Mouse (Mus musculus): ENCODE measurements at regions not wholly inside any gene's neighbourhood (a gene's known extent, or its start where the extent isn't known, plus 50 kb on each side); places are given as distances from the start of the nearest gene placed in this dataset.

- no peaks in the 10 kb centered on the region for H3K27me3 ChIP-seq (ENCODE audit: insufficient read depth, low read length)
- H3K9me3 ChIP-seq (ENCODE audit: low read length): no peaks in the 10 kb centered on the region
- TF ChIP-seq CTCF (IDR thresholded peaks at IDR 0.05; ENCODE audit: low read depth): no peak
- no peak overlapping the region for H3K9ac ChIP-seq
- H3K4me2 ChIP-seq (ENCODE audit: low read depth): no peak overlapping the region
- H3K4me3 ChIP-seq (ENCODE audit: low read depth, low read length): no peak overlapping the region
- no peak for ATAC-seq
- H3K27ac ChIP-seq (ENCODE audit: low read depth, low read length): no peak overlapping the region
- 30% methylated on average over 5 of the region's 5 CpGs for WGBS
- no peaks in the 10 kb centered on the region for H3K4me1 ChIP-seq (ENCODE audit: insufficient read depth)
- no peak for DNase-seq
- H3K36me3 ChIP-seq (ENCODE audit: insufficient read depth): no peaks in the 10 kb centered on the region
These were observed 545.0 kb downstream of the Slc4a3 start for GRCm38 (mm10) chr1:76091031-76091430.

GRCm38 (mm10) chr1:76113281-76113680 lies 567.2 kb downstream of the Slc4a3 start:
- Histone ChIP-seq H3K9ac (no peak overlapping the region), H3K27ac (ENCODE audit: low read depth, low read length) (no peak overlapping the region), H3K4me2 (ENCODE audit: low read depth) (no peak overlapping the region), H3K36me3 (ENCODE audit: insufficient read depth) (no peaks in the 10 kb centered on the region), H3K4me1 (ENCODE audit: insufficient read depth) (no peaks in the 10 kb centered on the region), H3K27me3 (ENCODE audit: insufficient read depth, low read length) (no peaks in the 10 kb centered on the region), H3K4me3 (ENCODE audit: low read depth, low read length) (no peak overlapping the region), H3K9me3 (ENCODE audit: low read length) (no peaks in the 10 kb centered on the region)
- TF ChIP-seq CTCF (IDR thresholded peaks at IDR 0.05; ENCODE audit: low read depth): no peak
- 81% methylated on average over 3 of the region's 3 CpGs for WGBS
- DNase-seq (no peak), ATAC-seq (no peak)

GRCm38 (mm10) chr1:76120840-76121239 lies 574.8 kb downstream of the Slc4a3 start:
- Histone ChIP-seq H3K27ac (ENCODE audit: low read depth, low read length) (no peak overlapping the region), H3K36me3 (ENCODE audit: insufficient read depth) (no peaks in the 10 kb centered on the region), H3K9me3 (ENCODE audit: low read length) (no peaks in the 10 kb centered on the region), H3K4me3 (ENCODE audit: low read depth, low read length) (no peak overlapping the region), H3K4me1 (ENCODE audit: insufficient read depth) (no peaks in the 10 kb centered on the region), H3K27me3 (ENCODE audit: insufficient read depth, low read length) (no peaks in the 10 kb centered on the region), H3K9ac (no peak overlapping the region), H3K4me2 (ENCODE audit: low read depth) (no peak overlapping the region)
- 47% methylated on average over 4 of the region's 4 CpGs for WGBS
- ATAC-seq (no peak), DNase-seq (no peak)
- no peak for TF ChIP-seq CTCF (IDR thresholded peaks at IDR 0.05; ENCODE audit: low read depth)

GRCm38 (mm10) chr1:76130353-76130752 lies 584.3 kb downstream of the Slc4a3 start:
- 77% methylated on average over 4 of the region's 4 CpGs for WGBS
- ATAC-seq (no peak), DNase-seq (no peak)
- Histone ChIP-seq H3K4me2 (ENCODE audit: low read depth) (no peak overlapping the region), H3K9ac (no peak overlapping the region), H3K27me3 (ENCODE audit: insufficient read depth, low read length) (no peaks in the 10 kb centered on the region), H3K4me3 (ENCODE audit: low read depth, low read length) (no peak overlapping the region), H3K9me3 (ENCODE audit: low read length) (no peaks in the 10 kb centered on the region), H3K36me3 (ENCODE audit: insufficient read depth) (no peaks in the 10 kb centered on the region), H3K4me1 (ENCODE audit: insufficient read depth) (no peaks in the 10 kb centered on the region), H3K27ac (ENCODE audit: low read depth, low read length) (no peak overlapping the region)
- TF ChIP-seq CTCF (IDR thresholded peaks at IDR 0.05; ENCODE audit: low read depth): no peak

- Histone ChIP-seq H3K4me3 (ENCODE audit: low read depth, low read length) (no peak overlapping the region), H3K4me2 (ENCODE audit: low read depth) (no peak overlapping the region), H3K27me3 (ENCODE audit: insufficient read depth, low read length) (no peaks in the 10 kb centered on the region), H3K9me3 (ENCODE audit: low read length) (no peaks in the 10 kb centered on the region), H3K4me1 (ENCODE audit: insufficient read depth) (no peaks in the 10 kb centered on the region), H3K9ac (no peak overlapping the region), H3K27ac (ENCODE audit: low read depth, low read length) (no peak overlapping the region), H3K36me3 (ENCODE audit: insufficient read depth) (no peaks in the 10 kb centered on the region)
- DNase-seq: no peak
- no peak for ATAC-seq
- no peak for TF ChIP-seq CTCF (IDR thresholded peaks at IDR 0.05; ENCODE audit: low read depth)
- 77% methylated on average over 1 of the region's 1 CpGs for WGBS
These were observed 590.7 kb downstream of the Slc4a3 start for GRCm38 (mm10) chr1:76136810-76137209.

GRCm38 (mm10) chr1:76137701-76138100 lies 591.6 kb downstream of the Slc4a3 start:
- H3K9me3 ChIP-seq (ENCODE audit: low read length): no peaks in the 10 kb centered on the region
- H3K9ac ChIP-seq: no peak overlapping the region
- H3K4me1 ChIP-seq (ENCODE audit: insufficient read depth): no peaks in the 10 kb centered on the region
- 51% methylated on average over 6 of the region's 6 CpGs for WGBS
- ATAC-seq (no peak), DNase-seq (no peak)
- H3K36me3 ChIP-seq (ENCODE audit: insufficient read depth): no peaks in the 10 kb centered on the region
- no peak overlapping the region for H3K4me3 ChIP-seq (ENCODE audit: low read depth, low read length)
- no peaks in the 10 kb centered on the region for H3K27me3 ChIP-seq (ENCODE audit: insufficient read depth, low read length)
- H3K4me2 ChIP-seq (ENCODE audit: low read depth): no peak overlapping the region
- TF ChIP-seq CTCF (IDR thresholded peaks at IDR 0.05; ENCODE audit: low read depth): no peak
- no peak overlapping the region for H3K27ac ChIP-seq (ENCODE audit: low read depth, low read length)

GRCm38 (mm10) chr1:76143516-76143915 lies 597.5 kb downstream of the Slc4a3 start:
- peak; percentile 8 for DNase-seq
- no peak overlapping the region for H3K9ac ChIP-seq
- no peak for ATAC-seq
- WGBS: 44% methylated on average over 5 of the region's 5 CpGs
- TF ChIP-seq CTCF (IDR thresholded peaks at IDR 0.05; ENCODE audit: low read depth): peak; percentile 24; the same call in 1 of the 2 replicates
- no peak overlapping the region for H3K4me2 ChIP-seq (ENCODE audit: low read depth)
- H3K27ac ChIP-seq (ENCODE audit: low read depth, low read length): no peak overlapping the region
- no peaks in the 10 kb centered on the region for H3K36me3 ChIP-seq (ENCODE audit: insufficient read depth)
- H3K9me3 ChIP-seq (ENCODE audit: low read length): no peaks in the 10 kb centered on the region
- H3K27me3 ChIP-seq (ENCODE audit: insufficient read depth, low read length): no peaks in the 10 kb centered on the region
- no peak overlapping the region for H3K4me3 ChIP-seq (ENCODE audit: low read depth, low read length)
- no peaks in the 10 kb centered on the region for H3K4me1 ChIP-seq (ENCODE audit: insufficient read depth)

- Histone ChIP-seq H3K9ac (no peak overlapping the region), H3K36me3 (ENCODE audit: insufficient read depth) (no peaks in the 10 kb centered on the region), H3K4me2 (ENCODE audit: low read depth) (no peak overlapping the region), H3K27ac (ENCODE audit: low read depth, low read length) (no peak overlapping the region), H3K9me3 (ENCODE audit: low read length) (no peaks in the 10 kb centered on the region), H3K27me3 (ENCODE audit: insufficient read depth, low read length) (no peaks in the 10 kb centered on the region), H3K4me3 (ENCODE audit: low read depth, low read length) (no peak overlapping the region), H3K4me1 (ENCODE audit: insufficient read depth) (no peaks in the 10 kb centered on the region)
- TF ChIP-seq CTCF (IDR thresholded peaks at IDR 0.05; ENCODE audit: low read depth): no peak
- 66% methylated on average over 2 of the region's 2 CpGs for whole genome bisulfite sequencing
- DNase-seq (no peak), ATAC-seq (no peak; the same call in 1 of the 2 replicates)
These were observed 602.9 kb downstream of the Slc4a3 start for GRCm38 (mm10) chr1:76148963-76149362.

Data from forebrain, postnatal 0 days (tissue).